Comparison of ENCODE assay signal across 14 mouse cellular contexts in genomic region chr6:94158119-94158848, GRCm38 (mm10).
DNase-seq lines count a peak whose midpoint lies in the region; ATAC-seq and TF ChIP-seq lines count a peak whose summit lies in the region.
"Had no signal": no experiment of that assay in that cellular context is flagged by ENCODE, and none has a peak within 500 bp of the region (broad histone marks: within the 10 kb centered on the region; RNA-seq: fewer than 3 reads in every experiment).

No protein-coding gene starts in this region.

- H3K27me3 ChIP-seq in liver, adult 2 months (ENCODE audit: control insufficient read depth, insufficient read depth, low read length) = no peaks in the 10 kb centered on the region
- no peaks in the 10 kb centered on the region for H3K27me3 ChIP-seq in heart, embryonic 16.5 days (ENCODE audit: control insufficient read depth, insufficient read depth, low read length)
- H3K27me3 ChIP-seq in forebrain, embryonic 11.5 days (ENCODE audit: control insufficient read depth, insufficient read depth, low read length) = no peaks in the 10 kb centered on the region
- H3K27me3 ChIP-seq in forebrain, embryonic 13.5 days = no peaks in the 10 kb centered on the region
- H3K27me3 ChIP-seq: embryonic facial prominence, embryonic 15.5 days had no signal

- WGBS in liver, adult 2 months = 32% methylated on average over 3 of the region's 3 CpGs
- 75% methylated on average over 3 of the region's 3 CpGs for WGBS in heart, embryonic 16.5 days
- 88% methylated on average over 3 of the region's 3 CpGs for WGBS in forebrain, embryonic 11.5 days
- WGBS in forebrain, embryonic 13.5 days = 96% methylated on average over 3 of the region's 3 CpGs

- H3K9me3 ChIP-seq in heart, embryonic 16.5 days (replicated peaks; ENCODE audit: control insufficient read depth, low read length) = no peaks in the 10 kb centered on the region
- H3K9me3 ChIP-seq in forebrain, embryonic 11.5 days (ENCODE audit: control insufficient read depth, low read length) = no peaks in the 10 kb centered on the region
- H3K9me3 ChIP-seq in forebrain, embryonic 13.5 days (replicated peaks) = no peaks in the 10 kb centered on the region
- H3K9me3 ChIP-seq: embryonic facial prominence, embryonic 15.5 days had no signal

- H3K4me2 ChIP-seq in heart, embryonic 16.5 days (ENCODE audit: low read depth, low read length) = no peak overlapping the region
- H3K4me2 ChIP-seq in forebrain, embryonic 11.5 days (ENCODE audit: low read depth, low read length, severe bottlenecking) = no peak overlapping the region
- H3K4me2 ChIP-seq in forebrain, embryonic 13.5 days = no peak overlapping the region
- H3K4me2 ChIP-seq: embryonic facial prominence, embryonic 15.5 days had no signal

- no peak for TF ChIP-seq CTCF in liver, adult 2 months (IDR thresholded peaks at IDR 0.05; ENCODE audit: low read depth, low read length)
- no peak for TF ChIP-seq CTCF in layer of hippocampus, adult 2 months (conservative IDR thresholded peaks at IDR 0.05)

- no peak overlapping the region for H3K27ac ChIP-seq in liver, adult 2 months (replicated peaks; ENCODE audit: insufficient read depth, low read depth, low read length)
- H3K27ac ChIP-seq in heart, embryonic 16.5 days (ENCODE audit: low read length) = peak overlapping the region; percentile 49
- H3K27ac ChIP-seq in forebrain, embryonic 11.5 days (ENCODE audit: low read depth, low read length) = no peak overlapping the region
- H3K27ac ChIP-seq in layer of hippocampus, adult 2 months = no peak overlapping the region
- no peak overlapping the region for H3K27ac ChIP-seq in forebrain, embryonic 13.5 days
- H3K27ac ChIP-seq: embryonic facial prominence, embryonic 15.5 days; liver, embryonic 14.5 days had no signal

- peaks cover 13% of the 10 kb centered on the region; the same call in 1 of the 2 replicates for H3K4me1 ChIP-seq in liver, adult 2 months (ENCODE audit: control insufficient read depth, insufficient read depth, low read length)
- H3K4me1 ChIP-seq in heart, embryonic 16.5 days (ENCODE audit: control insufficient read depth, insufficient read depth, low read length) = peaks cover 36% of the 10 kb centered on the region
- H3K4me1 ChIP-seq in forebrain, embryonic 11.5 days (replicated peaks; ENCODE audit: control insufficient read depth, insufficient read depth, low read length) = peaks cover 2% of the 10 kb centered on the region; the same call in 1 of the 2 replicates
- peaks cover 10% of the 10 kb centered on the region for H3K4me1 ChIP-seq in forebrain, embryonic 13.5 days

- H3K79me2 ChIP-seq in liver, adult 2 months (ENCODE audit: control insufficient read depth, insufficient read depth, low read length) = peaks cover 34% of the 10 kb centered on the region

- 0 out of 2 replicates have a peak, but pooled peaks have one; percentile 43 for ATAC-seq in heart, embryonic 16.5 days (replicated peaks; ENCODE audit: extremely low read depth, insufficient read depth, low FRiP score)
- ATAC-seq in forebrain, embryonic 11.5 days (replicated peaks; ENCODE audit: low FRiP score) = no peak
- no peak for ATAC-seq in forebrain, embryonic 13.5 days
- ATAC-seq: CD4-positive, CD25-positive, alpha-beta regulatory T cell, adult 4 months; forebrain, embryonic 16.5 days had no signal

- H3K9ac ChIP-seq in liver, adult 2 months (ENCODE audit: low read depth, low read length) = no peak overlapping the region
- H3K9ac ChIP-seq in heart, embryonic 16.5 days (ENCODE audit: low read length) = no peak overlapping the region
- no peak overlapping the region for H3K9ac ChIP-seq in forebrain, embryonic 11.5 days (ENCODE audit: low read length)
- no peak overlapping the region for H3K9ac ChIP-seq in forebrain, embryonic 13.5 days
- H3K9ac ChIP-seq: embryonic facial prominence, embryonic 15.5 days; liver, embryonic 14.5 days had no signal

- H3K4me3 ChIP-seq in liver, adult 2 months (ENCODE audit: insufficient read depth, low read depth, low read length) = no peak overlapping the region
- no peak overlapping the region for H3K4me3 ChIP-seq in heart, embryonic 16.5 days (ENCODE audit: low read length)
- no peak overlapping the region for H3K4me3 ChIP-seq in forebrain, embryonic 11.5 days (ENCODE audit: low read depth, low read length)
- H3K4me3 ChIP-seq in layer of hippocampus, adult 2 months = no peak overlapping the region
- H3K4me3 ChIP-seq in forebrain, embryonic 13.5 days = no peak overlapping the region
- H3K4me3 ChIP-seq: embryonic facial prominence, embryonic 15.5 days had no signal

- peak; percentile 77 for DNase-seq in liver, adult 2 months (ENCODE audit: extremely low read depth, low read depth, low spot score)
- no peak for DNase-seq in liver
- DNase-seq in gonadal fat pad, adult 2 months (ENCODE audit: low read depth) = peak; percentile 44
- DNase-seq in lung, postnatal 14 days = peak; percentile 28
- DNase-seq in forebrain, embryonic 11.5 days (ENCODE audit: low spot score) = no peak
- DNase-seq in layer of hippocampus, adult 2 months (ENCODE audit: low spot score in 2 of 2) = no peak
- DNase-seq: cerebellum, adult 11-12 months; retina, postnatal 1 day had no signal

- H3K36me3 ChIP-seq in liver, adult 2 months (ENCODE audit: control insufficient read depth, insufficient read depth, low read length) = no peaks in the 10 kb centered on the region
- H3K36me3 ChIP-seq in heart, embryonic 16.5 days (ENCODE audit: control insufficient read depth, insufficient read depth) = no peaks in the 10 kb centered on the region
- no peaks in the 10 kb centered on the region for H3K36me3 ChIP-seq in forebrain, embryonic 11.5 days (ENCODE audit: control insufficient read depth, insufficient read depth, low read length)
- no peaks in the 10 kb centered on the region for H3K36me3 ChIP-seq in forebrain, embryonic 13.5 days (ENCODE audit: poor library complexity, severe bottlenecking)
- H3K36me3 ChIP-seq: embryonic facial prominence, embryonic 15.5 days had no signal

- TF ChIP-seq POLR2A in liver, adult 2 months (IDR thresholded peaks at IDR 0.05; ENCODE audit: extremely low read depth, insufficient read depth, low read length) = no peak

Comparison
In these comparisons a context has a peak if more than half of its experiments do, and no peak if none do; other contexts are left out.
1. DNase-seq: peak in liver, adult 2 months (single experiment), gonadal fat pad, adult 2 months (single experiment) and lung, postnatal 14 days (single experiment); none in liver (single experiment), forebrain, embryonic 11.5 days (single experiment) and layer of hippocampus, adult 2 months (0 of 2).